Mouse (Mus musculus): Measurements from ENCODE around the gene Avpi1. TPM values are rescaled to one million over a fixed set of nuclear protein-coding genes. Genes with fewer than 3 reads are reported as not detected.

The Avpi1 gene
- polyA plus RNA-seq, 1 experiment from 2014 or later = 17.7 TPM

DNA sequence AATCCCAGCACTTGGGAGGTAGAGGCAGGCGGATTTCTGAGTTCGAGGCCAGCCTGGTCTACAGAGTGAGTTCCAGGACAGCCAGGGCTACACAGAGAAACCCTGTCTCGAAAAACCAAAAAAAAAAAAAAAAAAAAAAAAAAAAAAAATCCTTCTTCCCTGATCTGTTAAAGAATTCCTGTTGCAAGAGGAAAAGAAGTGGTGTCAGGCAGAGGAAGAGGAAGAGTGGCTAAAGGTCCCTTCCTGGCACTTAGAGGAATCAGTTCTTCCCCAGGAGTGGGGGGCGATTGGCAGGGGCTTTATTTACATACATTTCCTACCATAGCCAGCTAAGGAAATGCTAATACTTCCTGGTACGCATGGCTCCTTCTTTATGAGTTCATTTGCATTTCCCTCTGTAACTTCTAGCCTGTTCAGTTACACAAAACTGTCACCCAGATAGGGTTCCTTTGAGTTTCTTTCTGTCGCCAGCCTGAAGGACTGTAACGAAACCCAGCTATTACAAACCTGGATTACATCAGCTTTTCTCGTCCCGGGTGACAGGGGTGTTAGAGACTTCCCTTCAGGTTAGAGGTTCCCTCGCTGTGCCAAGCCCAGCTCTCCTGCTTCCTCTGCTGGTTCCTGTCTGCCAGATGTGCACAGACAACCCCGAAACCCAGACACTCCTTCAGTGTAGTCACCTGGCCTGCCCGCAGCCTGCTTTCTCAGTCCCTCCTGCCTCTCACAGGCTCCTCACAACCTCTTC lies 28.8 kb upstream of the Avpi1 start:
- 74% methylated on average over 12 of the region's 12 CpGs for WGBS
- Histone ChIP-seq H3K36me3 (no peaks in the 10 kb centered on the region), H3K9me3 (replicated peaks) (no peaks in the 10 kb centered on the region), H3K4me3 (no peak overlapping the region), H3K27ac (replicated peaks) (peak overlapping the region; percentile 71), H3K4me1 (peaks cover 9% of the 10 kb centered on the region), H3K27me3 (ENCODE audit: low read depth, poor library complexity, severe bottlenecking) (no peaks in the 10 kb centered on the region)
- DNase-seq (ENCODE audit: low spot score) = no peak

DNA sequence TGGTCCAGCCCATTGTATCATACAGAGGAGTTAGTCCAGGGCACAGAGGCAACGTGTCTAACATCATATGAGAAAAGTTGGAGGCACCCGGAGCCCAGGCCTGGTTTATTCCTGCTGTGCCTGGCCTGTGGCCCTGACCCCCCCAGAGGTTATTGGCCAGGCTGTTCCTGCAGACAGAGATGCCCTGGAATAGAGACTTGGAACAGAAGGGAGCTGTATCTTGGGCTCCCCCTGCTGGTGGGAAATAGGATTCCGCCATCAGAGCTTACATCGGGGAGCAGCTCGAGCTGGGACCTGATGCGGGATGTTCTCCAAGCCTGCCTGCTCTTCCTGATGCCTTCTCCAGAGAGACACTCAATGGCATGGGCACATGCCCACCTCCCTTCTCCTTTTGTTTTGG lies 23.1 kb upstream of the Avpi1 start:
- peaks cover 27% of the 10 kb centered on the region for H3K4me1 ChIP-seq
- peaks cover 28% of the 10 kb centered on the region for H3K27me3 ChIP-seq (ENCODE audit: low read depth, poor library complexity, severe bottlenecking)
- H3K4me3 ChIP-seq = no peak overlapping the region
- no peaks in the 10 kb centered on the region for H3K9me3 ChIP-seq (replicated peaks)
- H3K27ac ChIP-seq (replicated peaks) = no peak overlapping the region
- 10% methylated on average over 6 of the region's 6 CpGs for WGBS
- H3K36me3 ChIP-seq = no peaks in the 10 kb centered on the region
- DNase-seq (ENCODE audit: low spot score) = peak; percentile 83

DNA sequence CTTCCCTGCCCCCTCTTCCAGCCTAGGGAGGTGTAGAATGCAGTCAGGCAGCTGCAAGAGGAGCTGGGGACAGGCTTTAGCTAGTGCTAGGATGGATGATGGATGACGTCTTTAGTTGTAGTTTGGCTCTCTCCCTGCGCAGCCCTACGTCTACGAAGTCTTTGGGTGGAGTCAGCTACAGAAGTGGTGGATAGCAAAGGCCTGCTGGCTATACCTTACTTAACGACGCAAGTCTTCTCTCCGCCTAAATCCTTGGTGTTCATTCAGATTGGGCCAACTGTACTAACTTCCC lies 19.7 kb upstream of the Avpi1 start:
- no peaks in the 10 kb centered on the region for H3K36me3 ChIP-seq
- no peaks in the 10 kb centered on the region for H3K9me3 ChIP-seq (replicated peaks)
- H3K4me3 ChIP-seq = peak overlapping the region; percentile 60
- peak overlapping the region; percentile 85; the same call in 1 of the 2 replicates for H3K27ac ChIP-seq (replicated peaks)
- DNase-seq (ENCODE audit: low spot score) = no peak
- 26% methylated on average over 7 of the region's 7 CpGs for WGBS
- peaks cover 28% of the 10 kb centered on the region for H3K4me1 ChIP-seq
- peaks cover 51% of the 10 kb centered on the region for H3K27me3 ChIP-seq (ENCODE audit: low read depth, poor library complexity, severe bottlenecking)

DNA sequence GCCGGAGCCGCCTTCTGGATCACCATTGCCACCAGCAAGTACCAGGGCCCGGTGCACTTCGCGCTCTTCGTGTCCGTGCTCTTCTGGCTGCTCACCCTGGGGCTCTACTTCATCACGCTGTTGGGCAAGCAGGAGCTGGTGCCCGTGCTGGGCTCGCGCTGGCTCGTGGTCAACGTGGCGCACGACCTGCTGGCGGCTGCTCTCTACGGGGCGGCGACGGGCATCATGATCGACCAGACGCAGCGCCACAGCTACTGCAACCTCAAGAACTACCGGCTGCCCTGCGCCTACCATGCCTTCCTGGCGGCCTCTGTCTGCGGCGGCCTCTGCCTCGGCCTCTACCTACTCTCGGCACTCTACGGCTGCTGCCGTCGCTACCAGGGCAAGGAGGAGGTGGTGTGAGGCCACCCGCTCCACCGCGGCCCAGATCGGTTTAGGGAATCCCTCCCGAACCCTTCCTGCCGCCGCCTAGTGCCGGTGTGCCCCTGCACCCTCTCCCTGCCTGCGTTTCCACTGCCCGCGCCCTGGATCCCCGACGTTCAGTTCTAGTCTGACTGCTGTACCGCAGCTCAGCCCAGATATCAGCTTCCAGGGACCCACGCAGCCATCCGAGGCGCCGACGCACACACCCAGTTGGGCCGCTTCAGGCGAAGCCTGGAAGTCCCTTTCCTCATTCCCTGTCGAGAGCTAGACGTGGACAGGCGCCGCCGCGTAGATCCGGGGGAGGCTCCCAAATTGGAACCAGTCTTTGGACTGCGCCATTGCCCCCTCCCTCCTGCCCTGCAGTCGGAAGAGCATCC lies 19.1 kb upstream of the Avpi1 start:
- Histone ChIP-seq H3K27ac (replicated peaks) (peak overlapping the region; percentile 85), H3K36me3 (no peaks in the 10 kb centered on the region), H3K4me1 (peaks cover 28% of the 10 kb centered on the region), H3K9me3 (replicated peaks) (no peaks in the 10 kb centered on the region), H3K27me3 (ENCODE audit: low read depth, poor library complexity, severe bottlenecking) (peaks cover 51% of the 10 kb centered on the region), H3K4me3 (peak overlapping the region; percentile 60)
- WGBS = 1% methylated on average over 63 of the region's 63 CpGs
- DNase-seq (ENCODE audit: low spot score) = peak; percentile 73

DNA sequence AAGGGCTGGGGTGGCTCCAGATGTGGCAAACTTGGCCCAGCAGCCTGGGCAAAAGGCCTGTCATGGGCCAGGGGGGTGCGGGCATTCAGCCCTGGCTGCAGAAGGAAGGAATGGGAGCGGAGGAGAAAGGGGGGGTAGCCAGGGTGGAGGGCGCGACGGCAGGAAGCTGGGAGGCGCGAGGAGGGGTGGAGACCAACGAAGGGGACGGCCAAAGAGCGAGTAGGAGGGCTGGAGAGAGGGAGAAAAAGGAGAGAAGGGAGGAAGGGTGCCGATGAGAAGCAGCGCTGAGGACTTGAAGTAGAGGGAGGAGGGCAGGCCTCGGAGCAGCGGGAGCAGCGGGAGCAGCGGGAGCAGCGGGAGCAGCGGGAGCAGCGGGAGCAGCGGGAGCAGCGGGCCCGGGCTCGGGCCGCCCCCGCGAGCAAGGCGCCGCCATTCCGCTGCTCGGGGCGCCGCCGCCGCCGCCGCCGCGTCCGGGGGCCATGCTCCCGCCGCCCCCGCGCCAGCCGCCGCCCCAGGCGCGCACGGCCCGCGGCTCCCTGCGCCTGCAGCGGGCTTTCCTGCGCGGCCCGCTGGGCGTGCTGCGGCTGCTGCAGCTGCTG lies 18.4 kb upstream of the Avpi1 start, which contains the start of gene Marveld1:
Marveld1 (plus strand) TSS at position 231 of the 599 bp plus-strand sequence.
- under 1% methylated on average over 55 of the region's 57 CpGs for WGBS
- no peaks in the 10 kb centered on the region for H3K36me3 ChIP-seq
- DNase-seq (ENCODE audit: low spot score) = peak; percentile 60
- H3K27me3 ChIP-seq (ENCODE audit: low read depth, poor library complexity, severe bottlenecking) = peaks cover 51% of the 10 kb centered on the region
- no peaks in the 10 kb centered on the region for H3K9me3 ChIP-seq (replicated peaks)
- peak within 1 kb of the TSS; percentile 60 for H3K4me3 ChIP-seq
- H3K4me1 ChIP-seq = peaks cover 28% of the 10 kb centered on the region
- peak within 1 kb of the TSS; percentile 85 for H3K27ac ChIP-seq (replicated peaks)

DNA sequence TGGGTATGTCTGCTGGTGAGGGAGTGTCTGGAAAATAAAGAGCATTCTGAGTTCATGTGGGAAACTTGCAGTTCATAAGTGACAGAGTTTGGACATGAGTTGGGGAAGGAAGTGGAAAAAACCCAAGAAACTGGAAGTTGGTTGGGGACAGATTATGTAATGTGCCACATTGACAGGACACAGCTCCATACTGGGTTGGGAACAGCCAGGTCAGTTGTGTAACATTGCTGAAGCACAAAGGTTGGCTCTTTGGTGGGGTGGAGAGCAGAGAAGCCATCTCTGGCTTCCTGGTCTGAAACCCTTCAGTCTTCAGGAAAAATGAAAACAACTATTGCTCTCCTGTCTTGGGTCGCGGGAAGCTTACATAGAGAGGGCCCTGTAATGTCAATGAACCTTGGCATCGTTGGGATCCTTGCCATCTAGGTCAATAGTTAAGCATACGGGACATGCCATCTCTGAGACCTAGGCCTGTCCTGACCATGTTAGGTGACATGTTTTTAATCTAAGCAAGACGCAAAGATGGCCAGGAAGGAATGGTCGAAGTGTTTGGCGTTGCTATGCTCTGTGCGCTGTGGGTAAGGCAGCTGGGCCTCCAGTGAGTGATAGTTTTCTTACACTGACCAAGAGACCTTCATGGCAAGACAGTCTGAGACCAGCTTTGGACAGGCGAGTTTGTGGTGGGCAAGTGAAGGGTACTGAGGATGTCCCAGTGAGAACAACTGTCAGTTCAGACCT lies 17.6 kb upstream of the Avpi1 start:
- no peak for DNase-seq (ENCODE audit: low spot score)
- H3K27ac ChIP-seq (replicated peaks) = no peak overlapping the region
- no peaks in the 10 kb centered on the region for H3K36me3 ChIP-seq
- peaks cover 51% of the 10 kb centered on the region for H3K27me3 ChIP-seq (ENCODE audit: low read depth, poor library complexity, severe bottlenecking)
- WGBS = 88% methylated on average over 9 of the region's 9 CpGs
- peaks cover 22% of the 10 kb centered on the region for H3K4me1 ChIP-seq
- no peaks in the 10 kb centered on the region for H3K9me3 ChIP-seq (replicated peaks)
- peak overlapping the region; percentile 60; the same call in 1 of the 2 replicates for H3K4me3 ChIP-seq

DNA sequence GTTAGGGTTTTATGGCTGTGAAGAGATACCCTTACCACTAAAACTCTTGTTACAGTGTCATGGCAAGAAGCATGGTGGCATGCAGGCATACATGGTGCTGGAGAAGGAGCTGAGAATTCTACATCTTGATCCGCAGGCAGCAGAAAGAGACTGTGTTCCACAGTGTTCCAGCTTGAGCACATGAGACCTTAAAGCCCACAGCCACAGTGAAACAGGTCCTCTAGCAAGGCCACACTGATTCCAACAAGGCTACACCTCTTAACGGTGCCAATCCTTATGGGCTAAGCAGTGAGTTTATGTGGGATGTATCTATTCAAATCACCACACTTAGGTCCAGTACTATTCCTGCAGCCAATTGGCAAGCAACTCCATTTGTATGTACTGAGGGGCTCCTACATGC lies 16.9 kb upstream of the Avpi1 start:
- Histone ChIP-seq H3K27me3 (ENCODE audit: low read depth, poor library complexity, severe bottlenecking) (peaks cover 51% of the 10 kb centered on the region), H3K4me1 (peaks cover 22% of the 10 kb centered on the region), H3K4me3 (no peak overlapping the region), H3K9me3 (replicated peaks) (no peaks in the 10 kb centered on the region), H3K36me3 (no peaks in the 10 kb centered on the region), H3K27ac (replicated peaks) (no peak overlapping the region)
- no peak for DNase-seq (ENCODE audit: low spot score)
- WGBS = 89% methylated on average over 2 of the region's 2 CpGs

DNA sequence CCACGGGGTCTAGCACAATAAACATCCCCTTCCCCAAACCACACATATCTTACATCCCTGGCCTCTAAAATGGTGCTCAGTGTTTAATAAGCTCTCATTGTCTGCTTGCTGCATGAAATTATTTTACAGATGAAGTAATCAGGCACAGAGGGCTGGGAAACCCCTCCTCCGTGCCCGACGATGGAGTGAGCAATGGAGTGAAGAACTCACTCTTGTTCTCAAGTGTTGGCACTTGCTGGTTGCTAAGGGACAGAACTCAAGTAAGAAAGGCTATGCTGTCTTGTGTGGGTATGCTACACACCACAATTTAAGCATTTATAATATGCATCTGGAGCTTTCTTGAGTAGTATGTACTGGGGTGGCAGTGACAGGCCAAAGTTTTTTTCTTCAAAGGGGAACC lies 16.4 kb upstream of the Avpi1 start:
- Histone ChIP-seq H3K27ac (replicated peaks) (no peak overlapping the region), H3K36me3 (no peaks in the 10 kb centered on the region), H3K4me3 (no peak overlapping the region), H3K27me3 (ENCODE audit: low read depth, poor library complexity, severe bottlenecking) (peaks cover 51% of the 10 kb centered on the region), H3K4me1 (peaks cover 22% of the 10 kb centered on the region), H3K9me3 (replicated peaks) (no peaks in the 10 kb centered on the region)
- 73% methylated on average over 4 of the region's 4 CpGs for WGBS
- no peak for DNase-seq (ENCODE audit: low spot score)

DNA sequence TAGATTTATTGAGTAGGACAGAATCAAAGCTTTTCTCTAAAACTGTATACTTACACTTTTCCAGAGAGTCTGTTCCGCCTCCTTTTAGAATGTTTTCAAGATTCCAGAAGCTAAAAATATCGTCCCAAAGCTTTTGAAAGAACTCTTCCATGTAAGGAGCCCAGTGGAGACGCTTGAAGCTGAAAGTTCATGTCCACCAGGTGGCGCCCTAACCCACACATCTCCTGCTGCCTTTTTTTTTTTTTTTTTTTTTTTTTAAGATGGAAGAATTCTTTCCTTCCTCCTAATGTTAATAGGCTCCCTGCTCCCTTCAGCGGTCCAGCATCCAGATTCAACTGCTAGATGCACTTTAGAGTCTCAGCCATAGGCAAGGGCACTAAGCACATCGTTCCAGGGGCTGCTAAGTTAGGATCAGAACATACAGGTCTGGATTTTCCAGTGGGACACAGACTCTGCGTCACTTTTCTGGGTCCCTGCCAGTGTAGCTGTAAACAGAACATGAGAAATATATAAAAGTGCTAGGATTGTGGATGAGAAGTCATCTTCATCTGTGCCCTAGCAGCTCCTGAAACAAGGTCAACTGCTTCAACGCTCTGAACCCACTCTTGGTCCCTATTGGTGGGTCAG lies 15.8 kb upstream of the Avpi1 start:
- peak; percentile 77 for DNase-seq (ENCODE audit: low spot score)
- no peak overlapping the region for H3K4me3 ChIP-seq
- 35% methylated on average over 8 of the region's 8 CpGs for whole genome bisulfite sequencing
- no peak overlapping the region for H3K27ac ChIP-seq (replicated peaks)
- H3K27me3 ChIP-seq (ENCODE audit: low read depth, poor library complexity, severe bottlenecking) = peaks cover 46% of the 10 kb centered on the region
- no peaks in the 10 kb centered on the region for H3K9me3 ChIP-seq (replicated peaks)
- no peaks in the 10 kb centered on the region for H3K36me3 ChIP-seq
- peaks cover 22% of the 10 kb centered on the region for H3K4me1 ChIP-seq

DNA sequence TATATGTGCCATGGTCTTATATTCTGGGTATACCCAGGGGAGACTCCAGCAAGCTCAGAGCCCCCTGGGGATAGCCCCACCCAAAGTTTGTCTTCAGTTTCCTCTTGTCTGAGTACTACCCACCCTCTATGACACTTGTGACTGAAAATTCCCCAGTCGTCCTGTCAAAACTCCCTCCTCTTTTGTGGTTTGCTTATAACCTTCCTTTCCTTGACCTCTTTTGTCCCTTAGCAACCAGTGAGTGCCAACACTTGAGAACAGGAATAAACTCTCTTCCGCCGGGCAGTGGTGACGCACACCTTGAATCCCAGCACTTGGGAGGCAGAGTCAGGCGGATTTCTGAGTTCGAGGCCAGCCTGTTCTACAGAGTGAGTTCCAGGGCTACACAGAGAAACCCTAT lies 15.2 kb upstream of the Avpi1 start:
- H3K27me3 ChIP-seq (ENCODE audit: low read depth, poor library complexity, severe bottlenecking) = peaks cover 40% of the 10 kb centered on the region
- no peak for DNase-seq (ENCODE audit: low spot score)

DNA sequence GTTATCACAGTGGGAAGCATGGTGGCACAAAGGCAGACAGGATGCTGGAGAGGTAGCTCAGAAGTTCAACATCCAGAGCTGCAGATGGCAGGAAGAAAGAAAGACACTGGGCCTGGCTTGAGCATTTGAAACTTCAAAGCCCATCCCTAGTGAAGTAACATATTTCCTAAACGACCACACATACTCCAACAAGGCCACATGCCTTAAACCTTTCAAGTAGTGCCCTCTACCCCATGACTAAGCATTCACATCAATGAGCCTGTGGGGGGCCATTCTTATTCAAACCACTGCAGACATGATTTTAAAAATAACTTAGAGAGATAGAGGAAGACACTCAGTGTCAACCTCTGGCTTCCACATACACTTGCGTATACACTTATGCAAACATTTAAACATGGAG lies 13.9 kb upstream of the Avpi1 start:
- peaks cover 7% of the 10 kb centered on the region for H3K4me1 ChIP-seq
- no peaks in the 10 kb centered on the region for H3K36me3 ChIP-seq
- peaks cover 27% of the 10 kb centered on the region for H3K27me3 ChIP-seq (ENCODE audit: low read depth, poor library complexity, severe bottlenecking)
- no peak overlapping the region for H3K27ac ChIP-seq (replicated peaks)
- DNase-seq (ENCODE audit: low spot score) = no peak
- H3K9me3 ChIP-seq (replicated peaks) = no peaks in the 10 kb centered on the region
- 88% methylated on average over 2 of the region's 2 CpGs for WGBS
- no peak overlapping the region for H3K4me3 ChIP-seq

More for the DNA sequence above, 15.2 kb upstream of the Avpi1 start:
- H3K4me1 ChIP-seq = peaks cover 21% of the 10 kb centered on the region
- H3K9me3 ChIP-seq (replicated peaks) = no peaks in the 10 kb centered on the region
- H3K4me3 ChIP-seq = no peak overlapping the region
- H3K27ac ChIP-seq (replicated peaks) = no peak overlapping the region
- no peaks in the 10 kb centered on the region for H3K36me3 ChIP-seq
- WGBS = 62% methylated on average over 6 of the region's 6 CpGs

DNA sequence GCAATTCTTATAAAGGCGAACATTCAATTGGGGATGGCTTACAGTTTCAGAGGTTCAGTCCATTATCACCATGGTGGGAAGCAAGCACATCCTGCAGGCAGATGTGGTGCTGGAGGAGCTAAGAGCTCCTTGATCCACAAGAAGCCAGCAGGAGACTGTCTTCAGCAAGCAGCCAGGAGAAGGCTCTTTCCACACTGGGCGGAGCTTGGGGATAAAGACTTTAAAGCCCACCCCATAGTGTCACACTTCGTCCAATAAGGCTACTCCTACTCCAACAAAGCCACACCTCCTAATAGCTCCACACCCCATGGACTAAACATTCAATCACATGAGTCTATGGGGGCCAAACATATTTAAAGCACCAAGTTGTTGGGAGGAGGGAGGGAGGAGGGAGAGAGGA lies 13.1 kb upstream of the Avpi1 start:
- H3K27ac ChIP-seq (replicated peaks) = no peak overlapping the region
- peaks cover 23% of the 10 kb centered on the region for H3K27me3 ChIP-seq (ENCODE audit: low read depth, poor library complexity, severe bottlenecking)
- DNase-seq (ENCODE audit: low spot score) = no peak
- no peaks in the 10 kb centered on the region for H3K9me3 ChIP-seq (replicated peaks)
- no peaks in the 10 kb centered on the region for H3K36me3 ChIP-seq
- peaks cover 1% of the 10 kb centered on the region for H3K4me1 ChIP-seq
- WGBS = 77% methylated on average over 3 of the region's 3 CpGs
- H3K4me3 ChIP-seq = no peak overlapping the region
